Mouse (Mus musculus) adrenal gland, adult 2 months (tissue): ENCODE data around the gene Carf. TPM values are rescaled to one million over a fixed set of nuclear protein-coding genes. Genes with fewer than 3 reads are reported as not detected.
"Not testable (repeated sequence)": the region's sequence is repeated elsewhere in the genome, so short reads cannot be mapped to it uniquely, and the experiment has no call there.

ENCODE experiments used
- DNase-seq: peaks from one replicate; pipeline ENCODE4 v3.0.0; 2021
- long read RNA-seq: library from polyadenylated mRNA; stranded (forward); transcript quantifications from one replicate; pipeline ENCODE4 v2.0.0, GENCODE M21; 2021
- polyA plus RNA-seq: library from polyadenylated mRNA; depleted of rRNA; stranded (reverse); fragments of >200 nt; gene quantifications from 2 replicates; pipeline ENCODE4 v1.2.3, GENCODE M21; 2012; rRNA removed
- total RNA-seq, 2 experiments: library from RNA; stranded (reverse); gene quantifications; 2 replicates each; pipeline ENCODE4 v1.2.3; 2021

The Carf gene
- total RNA-seq (10 to 100 TPM; 10.5 to 11.7 TPM), polyA plus RNA-seq (0.81 and 1.3 TPM in 2 replicates)
- long read RNA-seq, partial matches to known transcripts = 0 of 3 reads
- long read RNA-seq, other reads (novel, unspliced or antisense) = 2 of 3 reads

GRCm38 (mm10) chr1:60098024-60098781 lies at the start of gene Carf, which contains the start of gene Wdr12:
TSS of gene Carf (plus strand) at chr1:60098247.
TSS of gene Wdr12 (minus strand) at chr1:60098645.
- DNase-seq = peak; percentile 98

- no peak for DNase-seq
Measured at GRCm38 (mm10) chr1:60054659-60055058, 43.4 kb upstream of the Carf start.

DNA sequence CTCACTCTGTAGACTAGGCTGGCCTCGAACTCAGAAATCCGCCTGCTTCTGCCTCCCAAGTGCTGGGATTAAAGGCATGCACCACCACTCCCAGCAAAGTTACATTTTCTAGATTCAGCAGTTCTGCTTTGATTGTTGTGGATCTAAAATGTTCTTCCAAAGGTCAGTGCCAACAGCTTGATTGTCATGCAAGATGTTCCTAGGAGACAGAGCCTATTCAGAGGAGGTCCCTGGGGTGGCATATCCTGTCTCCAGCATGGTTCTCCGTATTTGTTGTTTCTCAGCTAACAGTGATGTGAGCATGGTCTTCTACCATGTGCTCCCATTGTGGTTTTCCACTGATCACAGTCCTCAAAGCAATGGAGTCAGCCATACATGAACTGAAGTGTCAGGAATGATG lies 41.7 kb upstream of the Carf start:
- no peak for DNase-seq

GRCm38 (mm10) chr1:60070725-60071124 lies 27.3 kb upstream of the Carf start:
- DNase-seq = not testable (repeated sequence)

DNA sequence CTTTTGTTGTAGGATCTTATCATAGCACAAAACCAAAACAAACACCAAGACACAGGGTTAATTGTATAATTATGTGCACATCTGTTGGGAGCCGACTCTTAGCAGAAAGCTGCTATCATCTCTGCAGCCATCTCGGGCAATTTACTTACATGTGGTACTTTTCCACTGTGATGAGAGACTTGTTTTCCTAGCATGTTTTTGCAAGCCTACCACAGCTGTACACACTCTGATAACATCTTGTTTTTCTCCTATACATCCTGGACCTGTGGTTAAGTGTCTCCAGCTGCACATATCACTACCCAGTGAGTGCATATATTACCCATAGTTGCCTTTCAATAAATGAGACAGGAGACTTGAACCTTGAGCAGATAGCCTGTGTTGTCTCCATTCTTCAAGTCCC lies 23.1 kb upstream of the Carf start:
- DNase-seq = no peak

DNA sequence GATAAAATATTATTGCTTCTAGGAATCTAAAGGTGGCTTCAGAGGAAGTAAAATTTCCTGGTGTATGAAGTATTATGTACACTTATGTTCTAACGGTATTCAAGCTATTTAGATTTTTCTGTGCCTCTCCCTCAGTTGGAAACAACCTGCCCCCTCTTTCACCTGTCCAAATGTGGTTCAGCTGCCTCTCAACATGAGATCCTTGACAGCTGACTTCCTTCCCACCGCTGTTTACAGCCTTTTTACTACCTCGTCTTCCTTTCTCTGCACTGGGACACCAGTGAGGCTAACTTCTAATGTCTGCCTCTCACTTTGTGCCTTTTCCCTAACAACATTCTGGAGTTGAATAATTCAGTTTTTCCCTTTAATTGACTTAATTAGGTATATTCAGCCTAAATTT lies 22.5 kb upstream of the Carf start:
- no peak for DNase-seq

- DNase-seq = no peak
Measured at GRCm38 (mm10) chr1:60076411-60076810, 21.6 kb upstream of the Carf start.

- DNase-seq = peak; percentile 4
Measured at GRCm38 (mm10) chr1:60096572-60097276, 1.3 kb upstream of the Carf start.

- DNase-seq = peak; percentile 74
Measured at GRCm38 (mm10) chr1:60097277-60098023, 597 bp upstream of the Carf start.

DNA sequence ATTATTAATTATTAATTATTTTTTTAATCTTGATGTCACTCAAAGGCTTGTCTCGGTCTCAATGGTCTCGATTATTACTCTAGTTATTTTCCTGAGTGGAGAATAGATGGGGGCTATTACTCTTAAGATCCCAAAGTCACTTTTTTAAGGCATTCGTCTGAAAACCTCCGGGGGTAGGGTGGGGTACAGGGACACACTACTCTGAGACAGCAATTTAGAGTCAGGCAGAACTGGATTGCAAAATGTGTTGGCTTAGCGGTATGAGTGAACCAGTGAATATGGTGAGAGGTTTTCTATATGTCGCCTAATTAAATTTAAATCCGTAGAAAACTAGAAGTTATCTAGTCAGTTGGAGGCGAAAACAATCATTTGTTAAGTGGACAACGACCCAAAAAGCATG lies 792 bp downstream of the Carf start:
- no peak for DNase-seq

- no peak for DNase-seq
Measured at GRCm38 (mm10) chr1:60104582-60104981, 6.5 kb downstream of the Carf start.

GRCm38 (mm10) chr1:60117721-60118455 lies 19.8 kb downstream of the Carf start:
- DNase-seq = peak; percentile 36

DNA sequence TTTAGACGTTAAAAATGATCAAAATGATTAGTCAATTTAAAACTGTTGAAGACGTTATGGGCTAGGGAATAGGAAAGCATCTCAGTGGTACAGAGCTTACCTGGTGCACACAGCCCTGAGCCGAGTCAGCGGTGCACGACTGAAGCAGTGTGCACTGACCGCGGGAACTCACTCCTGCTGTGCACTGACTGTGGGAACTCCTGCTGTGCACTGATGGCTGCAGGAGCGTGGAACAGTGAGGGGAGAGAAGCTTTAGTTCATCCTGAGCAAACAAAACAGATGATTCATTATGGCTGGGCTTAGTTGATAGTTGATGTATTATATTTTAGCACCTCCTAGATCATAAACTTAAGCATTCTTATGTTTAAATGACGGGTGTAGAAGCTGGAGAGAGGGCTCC lies 39.3 kb downstream of the Carf start:
- DNase-seq = no peak

- no peak for DNase-seq
Measured at GRCm38 (mm10) chr1:60152700-60153099, 54.7 kb downstream of the Carf start.

GRCm38 (mm10) chr1:60156651-60157050 lies 58.6 kb downstream of the Carf start:
- DNase-seq = no peak

- DNase-seq = peak; percentile 69
Measured at GRCm38 (mm10) chr1:60158411-60158810, 60.4 kb downstream of the Carf start.

GRCm38 (mm10) chr1:60163676-60164075 lies 65.6 kb downstream of the Carf start:
- DNase-seq = peak; percentile 43

DNA sequence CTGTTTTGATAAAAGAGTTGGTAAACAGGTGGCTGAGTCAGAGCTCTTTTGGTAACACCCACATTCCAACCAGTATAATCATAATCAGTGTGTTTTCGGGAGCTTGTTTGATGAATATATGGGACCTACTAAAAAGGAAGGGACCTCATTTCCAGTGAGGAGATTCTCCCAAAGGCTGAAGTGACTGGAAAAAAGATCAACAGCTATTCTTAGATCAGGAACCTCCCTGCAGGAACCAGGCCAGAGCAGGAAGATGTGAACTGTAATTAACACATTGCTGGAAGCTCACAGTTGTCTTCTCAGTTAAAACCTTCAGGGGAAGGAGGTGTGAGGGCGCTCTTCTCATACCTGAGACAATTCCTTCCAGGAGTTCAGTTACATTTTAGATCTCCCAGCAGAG lies 71.6 kb downstream of the Carf start:
- no peak for DNase-seq

DNA sequence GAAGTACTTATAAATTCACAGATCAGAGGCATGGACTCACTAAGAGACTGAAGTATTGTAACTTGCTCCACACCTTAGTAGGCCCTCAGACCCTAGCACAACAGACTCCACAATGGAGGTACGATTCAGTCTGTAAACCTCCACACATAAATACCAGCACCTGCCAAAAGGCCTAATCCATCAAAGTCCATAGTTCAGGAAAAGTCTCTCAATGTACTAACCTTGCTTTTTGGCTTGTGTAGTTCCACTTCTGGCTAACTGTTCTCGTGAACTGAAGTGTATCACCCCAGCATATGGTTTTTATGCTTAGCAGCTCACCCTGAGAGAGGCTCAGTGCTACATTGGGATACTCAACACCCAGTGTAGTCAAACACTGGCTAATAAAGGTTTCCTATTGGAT lies 72.2 kb downstream of the Carf start:
- no peak for DNase-seq

DNA sequence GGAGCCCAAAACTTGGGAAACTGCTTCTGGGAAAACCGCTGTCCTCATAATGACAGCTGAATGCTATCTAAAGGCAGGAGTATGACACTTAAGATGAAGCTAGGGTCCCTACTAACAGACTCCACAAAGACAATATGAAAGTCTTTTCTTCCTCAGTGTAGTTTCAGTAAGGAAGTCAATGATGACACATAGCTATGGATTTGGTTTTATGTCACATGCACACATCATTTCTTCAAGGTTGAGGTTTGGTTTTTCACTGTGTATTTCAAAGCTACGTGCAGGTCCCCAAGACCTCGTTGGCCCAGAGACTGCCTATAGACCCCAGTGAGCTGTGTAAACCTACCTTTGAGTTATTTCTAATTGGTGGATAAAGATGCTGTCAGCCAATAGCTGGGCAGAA lies 75.1 kb downstream of the Carf start:
- DNase-seq = no peak

- not testable (repeated sequence) for DNase-seq
Measured at GRCm38 (mm10) chr1:60177814-60178213, 79.8 kb downstream of the Carf start.

DNA sequence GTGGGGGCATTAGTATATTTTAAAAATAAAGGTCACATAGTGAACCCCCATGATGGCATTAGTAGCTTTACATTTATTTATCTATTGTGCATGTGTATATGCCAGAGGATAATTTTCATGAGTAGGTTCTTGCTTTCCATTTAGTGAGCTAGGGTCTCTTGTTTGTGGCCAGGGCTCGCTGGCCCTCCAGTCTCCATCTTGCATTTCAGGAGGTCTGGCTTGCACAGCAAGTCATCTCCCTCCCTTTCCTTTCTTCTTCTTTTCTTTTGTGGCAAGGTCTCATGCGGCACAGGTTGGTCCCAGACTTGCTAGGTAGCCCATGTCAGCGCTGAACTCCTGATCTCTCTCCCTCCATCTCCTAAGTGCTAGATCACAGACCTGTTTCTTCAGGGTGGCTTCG lies 81.3 kb downstream of the Carf start:
- DNase-seq = no peak
